In the genomic region with DNA sequence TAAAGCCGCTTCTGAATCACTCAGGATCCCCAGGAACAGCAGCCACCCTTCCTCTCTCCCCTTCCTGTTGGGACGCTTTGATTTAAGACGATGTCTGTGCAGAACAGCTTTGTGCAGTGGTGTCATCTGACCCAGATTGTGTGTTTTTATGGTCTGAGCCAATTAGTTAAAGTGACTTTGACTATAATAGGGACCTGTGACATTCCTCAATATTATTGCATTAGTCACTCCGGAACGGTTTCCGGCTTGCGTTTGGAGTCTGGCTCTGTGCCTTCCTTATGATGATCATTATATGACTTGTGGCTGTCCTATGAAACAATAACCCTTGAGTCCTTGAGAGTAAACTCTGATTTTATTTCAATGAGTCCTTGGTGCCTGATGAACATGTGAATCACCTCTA, we compare ENCODE assay signal across 23 mouse cellular contexts.
A peak's percentile ranks its signal among the peaks of the same experiment; 100 is the strongest.
DNase-seq lines count a peak whose midpoint lies in the region; ATAC-seq and TF ChIP-seq lines count a peak whose summit lies in the region.
"Had no signal": no experiment of that assay in that cellular context is flagged by ENCODE, and none has a peak within 500 bp of the region (broad histone marks: within the 10 kb centered on the region; RNA-seq: fewer than 3 reads in every experiment).

No protein-coding gene starts in this region.

- peak; percentile 66 for DNase-seq in heart, adult 11 months
- DNase-seq in heart, adult 8-10 months (ENCODE audit: low spot score): no peak
- DNase-seq in layer of hippocampus, adult 2 months (ENCODE audit: low spot score in 2 of 2): no peak
- DNase-seq in layer of hippocampus, adult 9-11 months: no peak
- DNase-seq in adrenal gland, postnatal 36 days: peak; percentile 21 to 66
- DNase-seq: cerebellum, adult 11 months; cerebellum, adult 9-11 months; gastrocnemius, adult 2 months; heart, postnatal 10 days; left cerebral cortex, postnatal 4 days; lung, embryonic 14.5 days had no signal

- H3K36me3 ChIP-seq in myocyte (ENCODE audit: control insufficient read depth, insufficient read depth): no peaks in the 10 kb centered on the region
- no peaks in the 10 kb centered on the region for H3K36me3 ChIP-seq in forebrain, embryonic 13.5 days (ENCODE audit: poor library complexity, severe bottlenecking)
- H3K36me3 ChIP-seq: embryonic facial prominence, embryonic 15.5 days; heart, embryonic 12.5 days; limb, embryonic 15.5 days; midbrain, embryonic 12.5 days; neural tube, embryonic 12.5 days had no signal

- no peaks in the 10 kb centered on the region for H3K79me2 ChIP-seq in myocyte (ENCODE audit: control insufficient read depth, insufficient read depth)

- ATAC-seq in erythroblast, adult 5-6 weeks (replicated peaks; ENCODE audit: low FRiP score, poor library complexity, severe bottlenecking): no peak
- no peak for ATAC-seq in forebrain, embryonic 13.5 days
- ATAC-seq: CD4-positive, CD25-positive, alpha-beta regulatory T cell, adult 4 months; inflammation-experienced regulatory T-cells, adult 6 months; Patski had no signal

- no peaks in the 10 kb centered on the region for H3K27me3 ChIP-seq in myocyte (ENCODE audit: control insufficient read depth, insufficient read depth, insufficient read length)
- H3K27me3 ChIP-seq in forebrain, embryonic 13.5 days: peaks cover 15% of the 10 kb centered on the region; the same call in 1 of the 2 replicates
- H3K27me3 ChIP-seq: embryonic facial prominence, embryonic 15.5 days; heart, embryonic 12.5 days; limb, embryonic 15.5 days; midbrain, embryonic 12.5 days; neural tube, embryonic 12.5 days; Patski had no signal

- H3K27ac ChIP-seq in layer of hippocampus, adult 2 months: peak overlapping the region; percentile 80; the same call in 1 of the 2 replicates
- H3K27ac ChIP-seq in forebrain, embryonic 13.5 days: no peak overlapping the region
- H3K27ac ChIP-seq: embryonic facial prominence, embryonic 15.5 days; gastrocnemius, adult 2 months; limb, embryonic 15.5 days; liver, embryonic 14.5 days; midbrain, embryonic 12.5 days; neural tube, embryonic 12.5 days had no signal

- H3ac ChIP-seq in myocyte (ENCODE audit: control insufficient read depth, insufficient read length): no peak overlapping the region

- 87% methylated on average over 7 of the region's 7 CpGs for WGBS in forebrain, embryonic 13.5 days

- H3K4me1 ChIP-seq in forebrain, embryonic 13.5 days: peaks cover 31% of the 10 kb centered on the region
- H3K4me1 ChIP-seq: embryonic facial prominence, embryonic 15.5 days; heart, embryonic 12.5 days; limb, embryonic 15.5 days had no signal

- H3K9ac ChIP-seq in forebrain, embryonic 13.5 days: no peak overlapping the region
- H3K9ac ChIP-seq: embryonic facial prominence, embryonic 15.5 days; heart, embryonic 12.5 days; limb, embryonic 15.5 days; liver, embryonic 14.5 days; lung, embryonic 14.5 days; midbrain, embryonic 12.5 days; neural tube, embryonic 12.5 days had no signal

- no peaks in the 10 kb centered on the region for H3K9me3 ChIP-seq in forebrain, embryonic 13.5 days (replicated peaks)
- H3K9me3 ChIP-seq: embryonic facial prominence, embryonic 15.5 days; heart, embryonic 12.5 days; limb, embryonic 15.5 days; midbrain, embryonic 12.5 days; neural tube, embryonic 12.5 days had no signal

- H3K4me3 ChIP-seq in layer of hippocampus, adult 2 months: no peak overlapping the region
- no peak overlapping the region for H3K4me3 ChIP-seq in myocyte
- H3K4me3 ChIP-seq in forebrain, embryonic 13.5 days: no peak overlapping the region
- H3K4me3 ChIP-seq: embryonic facial prominence, embryonic 15.5 days; gastrocnemius, adult 2 months; heart, embryonic 12.5 days; limb, embryonic 15.5 days; midbrain, embryonic 12.5 days; neural tube, embryonic 12.5 days had no signal

- H3K4me2 ChIP-seq in myocyte (ENCODE audit: low read depth): peak overlapping the region; percentile 53
- H3K4me2 ChIP-seq in forebrain, embryonic 13.5 days: no peak overlapping the region
- H3K4me2 ChIP-seq: embryonic facial prominence, embryonic 15.5 days; heart, embryonic 12.5 days; limb, embryonic 15.5 days; lung, embryonic 14.5 days; midbrain, embryonic 12.5 days; neural tube, embryonic 12.5 days had no signal

- TF ChIP-seq CTCF in layer of hippocampus, adult 2 months (conservative IDR thresholded peaks at IDR 0.05): no peak

- no peak for TF ChIP-seq POLR2A in myocyte (IDR thresholded peaks at IDR 0.05; ENCODE audit: insufficient read length, low read depth)

TF ChIP-seq in myocyte, 11 proteins besides CTCF, POLR2A, EP300 and RAD21:
- TF ChIP-seq MYOG (IDR thresholded peaks at IDR 0.05; ENCODE audit: control insufficient read depth in 1 of 3, insufficient read depth in 1 of 3, insufficient read length in 2 of 3, low read depth in 2 of 3) (no peak), E2F4 (IDR thresholded peaks at IDR 0.05; ENCODE audit: insufficient read depth) (no peak), POLR2AphosphoS2 (IDR thresholded peaks at IDR 0.05; ENCODE audit: insufficient read length, low read depth) (no peak), SRF (IDR thresholded peaks at IDR 0.05; ENCODE audit: control insufficient read depth, insufficient read length, low read depth) (no peak), MYOD1 (IDR thresholded peaks at IDR 0.05; ENCODE audit: control insufficient read depth in 1 of 3, insufficient read length in 2 of 3, low read depth in 2 of 3) (no peak), REST (IDR thresholded peaks at IDR 0.05; ENCODE audit: insufficient read depth, insufficient read length) (no peak), TCF3 (IDR thresholded peaks at IDR 0.05; ENCODE audit: insufficient read length, low read depth) (no peak), USF1 (IDR thresholded peaks at IDR 0.05; ENCODE audit: low read depth) (no peak), TCF12 (IDR thresholded peaks at IDR 0.05; ENCODE audit: insufficient read depth, poor library complexity, severe bottlenecking) (no peak), CEBPB (IDR thresholded peaks at IDR 0.05; ENCODE audit: insufficient read depth, poor library complexity, severe bottlenecking) (no peak)

Comparison
In these comparisons a context has a peak if more than half of its experiments do, and no peak if none do; other contexts are left out.
1. DNase-seq: peak in heart, adult 11 months (single experiment) and adrenal gland, postnatal 36 days (2 of 2); none in heart, adult 8-10 months (single experiment), layer of hippocampus, adult 2 months (0 of 2) and layer of hippocampus, adult 9-11 months (single experiment).